Mouse (Mus musculus): ENCODE results near the gene Prkce.

Prkce gene

DNA sequence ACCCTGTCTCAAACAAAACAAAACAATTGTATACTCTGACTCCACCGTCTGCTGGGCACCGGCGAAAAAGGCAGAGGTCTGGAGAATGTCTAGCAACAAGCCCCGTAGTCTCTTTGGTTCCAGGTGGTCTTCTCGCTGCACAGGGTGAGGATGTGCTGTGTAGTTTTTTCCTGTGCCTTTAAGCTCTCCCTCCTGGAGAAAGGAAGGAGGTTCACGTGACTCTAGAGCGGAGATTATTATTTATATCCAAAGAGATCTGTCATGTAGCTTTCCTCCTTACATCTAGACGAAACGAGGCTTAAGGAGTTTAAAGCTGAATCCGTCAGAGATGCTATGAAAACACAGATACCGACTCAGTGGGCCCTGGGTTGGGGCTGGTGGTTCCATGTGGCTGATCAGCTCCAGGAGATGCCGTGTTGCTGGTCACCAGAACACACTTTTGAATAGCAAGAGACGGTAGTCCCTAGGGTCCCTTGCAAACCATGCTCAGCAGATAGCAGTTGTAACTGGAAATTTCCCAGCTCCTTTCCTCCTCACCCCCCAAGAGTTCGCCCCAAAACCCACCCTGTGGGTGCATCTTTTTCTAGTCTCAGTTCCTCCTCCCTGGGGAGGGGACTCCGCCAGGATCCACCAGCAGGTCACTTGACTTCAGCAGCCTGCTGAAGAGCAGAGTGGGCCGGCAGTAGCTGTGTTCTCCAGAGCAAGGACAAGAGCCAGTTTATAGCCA, 196.9 kb downstream of the Prkce start:
- DNase-seq (ENCODE audit: low read depth, low spot score): no peak

- no peak for DNase-seq (ENCODE audit: low read depth, low spot score)
Observed at GRCm38 (mm10) chr17:86366919-86367318, 199.3 kb downstream of the Prkce start.

- no peak for DNase-seq (ENCODE audit: low read depth, low spot score)
Observed at GRCm38 (mm10) chr17:86367676-86368075, 200.1 kb downstream of the Prkce start.

- DNase-seq (ENCODE audit: low read depth, low spot score): no peak
Observed at GRCm38 (mm10) chr17:86370106-86370742, 202.6 kb downstream of the Prkce start.

GRCm38 (mm10) chr17:86371101-86371561, 203.5 kb downstream of the Prkce start:
- DNase-seq (ENCODE audit: low read depth, low spot score): no peak

- no peak for DNase-seq (ENCODE audit: low read depth, low spot score)
Observed at GRCm38 (mm10) chr17:86376389-86376788, 208.8 kb downstream of the Prkce start.

GRCm38 (mm10) chr17:86377863-86378262, 210.3 kb downstream of the Prkce start:
- no peak for DNase-seq (ENCODE audit: low read depth, low spot score)

- no peak for DNase-seq (ENCODE audit: low read depth, low spot score)
Observed at GRCm38 (mm10) chr17:86378611-86379010, 211.0 kb downstream of the Prkce start.

GRCm38 (mm10) chr17:86379405-86380137, 212.0 kb downstream of the Prkce start:
- no peak for DNase-seq (ENCODE audit: low read depth, low spot score)

DNA sequence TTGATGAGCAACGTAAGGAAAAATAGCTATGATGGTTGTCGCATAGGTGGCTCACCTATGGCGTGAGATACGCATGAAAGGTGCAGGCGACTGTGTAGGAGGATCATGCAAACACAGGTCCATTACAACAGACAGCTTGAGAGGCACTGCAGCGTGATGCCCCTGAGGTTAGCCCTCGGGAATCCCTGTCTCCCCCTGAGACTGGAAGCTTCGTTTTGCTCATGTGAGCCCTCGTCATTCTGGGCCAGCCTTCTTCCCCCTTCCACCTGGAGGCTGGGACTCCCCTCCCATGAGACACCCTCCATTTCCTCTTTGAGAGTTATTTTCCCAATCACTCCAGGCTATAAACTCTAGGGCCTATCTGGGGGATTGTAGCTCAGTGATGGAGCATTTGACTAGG, 213.9 kb downstream of the Prkce start:
- no peak for DNase-seq (ENCODE audit: low read depth, low spot score)

GRCm38 (mm10) chr17:86382885-86383284, 215.3 kb downstream of the Prkce start:
- DNase-seq (ENCODE audit: low read depth, low spot score): no peak

DNA sequence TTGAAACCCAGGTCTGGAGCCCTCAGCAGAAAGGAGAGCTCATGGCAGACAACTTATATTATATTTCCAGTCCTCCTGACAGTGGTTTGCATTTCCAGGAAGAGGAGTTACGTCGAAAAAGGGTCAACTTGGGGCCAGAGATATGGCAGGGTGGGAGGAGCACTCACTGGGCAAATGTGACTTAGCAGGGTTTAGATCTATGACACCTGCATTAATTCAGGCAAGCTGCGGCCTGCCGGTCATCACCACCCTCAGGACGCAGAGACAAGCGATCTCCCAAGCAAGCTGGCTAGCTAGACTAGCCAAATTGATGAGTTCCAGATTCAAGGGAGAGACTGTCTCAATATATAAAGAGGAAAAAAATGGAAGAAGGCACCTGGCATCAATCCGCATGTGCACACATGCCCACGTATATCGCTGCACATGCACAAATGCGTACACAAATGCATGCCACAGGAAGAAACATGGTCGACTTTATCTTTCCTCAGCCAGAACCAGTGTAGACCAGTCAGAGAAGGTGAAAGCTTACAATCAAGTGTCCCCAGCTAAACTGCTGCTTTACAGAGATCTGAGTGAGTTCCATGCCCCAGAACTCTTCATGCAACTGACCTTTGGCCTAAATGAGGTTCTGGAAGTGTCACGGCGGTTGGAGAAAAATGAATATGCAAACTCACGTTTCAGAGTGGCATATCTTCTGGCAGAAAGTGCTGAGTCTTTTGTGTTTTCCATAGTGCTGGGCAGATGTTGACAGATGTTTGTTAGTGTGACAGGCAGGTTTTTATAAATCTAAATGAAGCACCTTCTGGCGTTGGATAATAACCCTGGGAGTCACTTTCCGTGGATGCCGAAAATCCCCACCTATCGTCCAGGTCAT, 216.4 kb downstream of the Prkce start:
- no peak for DNase-seq (ENCODE audit: low read depth, low spot score)

GRCm38 (mm10) chr17:86392475-86392874, 224.9 kb downstream of the Prkce start:
- DNase-seq (ENCODE audit: low read depth, low spot score): no peak

DNA sequence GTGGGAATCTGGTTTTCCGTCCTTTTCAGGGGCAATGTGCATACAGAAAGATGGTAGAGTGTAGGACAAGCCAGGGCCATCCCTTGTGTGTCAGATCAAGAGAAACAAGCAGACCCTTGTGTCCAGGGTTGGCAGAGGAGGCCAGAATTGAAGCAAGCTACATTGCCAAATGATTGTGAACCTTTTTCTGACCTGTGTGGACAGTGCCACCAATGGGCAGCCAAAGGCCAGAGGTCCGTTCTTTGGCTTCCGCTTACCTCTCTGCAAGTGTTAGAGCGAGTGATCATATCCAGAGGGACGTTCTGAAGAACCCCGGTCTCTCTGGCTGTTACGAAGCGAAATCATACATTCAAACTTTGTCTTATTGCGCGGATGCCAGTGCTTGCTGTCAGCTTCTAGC, 225.6 kb downstream of the Prkce start:
- no peak for DNase-seq (ENCODE audit: low read depth, low spot score)

DNA sequence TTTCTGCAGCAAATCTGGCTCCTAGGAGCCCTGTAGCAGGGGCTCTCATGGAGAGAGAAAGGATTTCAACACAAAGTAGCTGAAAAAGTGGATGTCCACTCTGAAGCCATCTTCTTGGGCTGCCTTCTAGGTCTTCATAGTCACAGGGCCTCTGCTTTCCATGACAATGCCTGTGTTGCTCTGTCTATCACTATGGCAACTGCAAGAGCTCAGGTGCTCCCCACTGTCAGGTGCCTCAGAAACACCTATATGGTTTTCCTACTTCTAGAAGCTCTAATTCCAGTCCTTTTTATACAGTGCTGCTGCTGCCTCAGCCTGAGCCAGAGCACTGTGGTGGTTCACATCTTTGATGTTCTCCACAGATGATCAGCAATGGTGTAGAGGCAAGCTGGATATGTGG, 229.5 kb downstream of the Prkce start:
- DNase-seq (ENCODE audit: low read depth, low spot score): no peak

DNA sequence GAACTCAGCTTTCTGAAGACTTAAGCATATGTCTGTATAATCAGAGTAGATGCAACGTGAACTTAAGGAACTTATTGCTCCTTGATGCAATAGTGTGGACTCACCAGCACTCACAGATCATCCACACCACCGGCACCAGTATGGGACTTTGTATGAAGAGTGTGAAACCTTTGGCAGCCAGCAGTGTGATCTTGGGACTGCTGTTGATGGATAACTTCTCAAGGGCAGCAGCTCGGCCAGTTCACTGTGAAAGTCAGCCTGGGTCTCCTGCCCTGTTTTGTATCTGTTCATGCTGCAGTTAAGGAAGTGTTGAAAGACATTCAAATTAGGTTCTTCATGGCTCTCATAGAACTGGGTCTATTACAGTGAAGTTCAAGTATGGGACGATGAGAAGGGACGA, 230.1 kb downstream of the Prkce start:
- no peak for DNase-seq (ENCODE audit: low read depth, low spot score)

DNA sequence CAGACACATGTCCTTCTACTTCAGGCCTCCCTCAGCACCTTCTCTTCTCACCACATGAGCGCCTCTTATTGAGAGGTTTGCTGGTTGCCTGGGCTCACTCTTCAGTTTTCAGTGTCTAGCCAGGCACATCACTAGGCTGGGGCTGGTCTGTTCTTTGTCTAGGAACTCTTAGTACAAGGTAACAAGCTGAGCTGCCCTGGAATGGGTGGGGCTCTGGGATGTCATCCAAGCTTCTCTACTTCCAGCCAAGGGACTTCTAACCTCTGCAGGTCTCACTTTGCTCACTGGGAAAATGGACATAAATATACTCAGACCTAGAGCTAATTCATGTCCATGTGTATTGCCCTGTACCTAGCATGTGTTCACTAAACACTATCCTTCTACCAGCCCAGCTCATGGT, 230.6 kb downstream of the Prkce start:
- no peak for DNase-seq (ENCODE audit: low read depth, low spot score)

GRCm38 (mm10) chr17:86400032-86400431, 232.4 kb downstream of the Prkce start:
- no peak for DNase-seq (ENCODE audit: low read depth, low spot score)

GRCm38 (mm10) chr17:86404795-86405501, 237.4 kb downstream of the Prkce start:
- no peak for DNase-seq (ENCODE audit: low read depth, low spot score)

GRCm38 (mm10) chr17:86405644-86406043, 238.1 kb downstream of the Prkce start:
- no peak for DNase-seq (ENCODE audit: low read depth, low spot score)
